Mouse (Mus musculus) small intestine, adult 2 months (tissue): ENCODE results near the gene Olfr464.

Source experiments
- CTCF ChIP-seq: fragments of 200-500 bp; IDR thresholded peaks from 2 replicates; pipeline ENCODE4 v1.5.1; 2012; ENCODE audit warnings: low read depth, mild to moderate bottlenecking, control low read depth, inconsistent platforms, low read length, moderate library complexity, mixed read lengths; ENCODE audit not compliant: insufficient replicate concordance, insufficient read length; ENCODE audit errors: extremely low read depth
- POLR2A ChIP-seq: fragments of 200-500 bp; IDR thresholded peaks from 2 replicates; pipeline ENCODE4 v1.6.1; 2012; ENCODE audit warnings: low read depth, mild to moderate bottlenecking, control low read depth, inconsistent platforms, low read length, moderate library complexity

- TF ChIP-seq CTCF (peak; percentile 4; the same call in 1 of the 2 replicates), POLR2A (no peak)
Measured at GRCm38 (mm10) chr11:87883493-87883892, 37.3 kb downstream of the Olfr464 start.
